Mouse (Mus musculus): Measurements from ENCODE around the gene Gprc5c. TPM values are rescaled to one million over a fixed set of nuclear protein-coding genes. Genes with fewer than 3 reads are reported as not detected.
A peak's percentile ranks its signal among the peaks of the same experiment; 100 is the strongest.

Gene Gprc5c
- polyA plus RNA-seq (2014; fragmentation: Nextera tagmentation; extraction: Ambion mirVana): 38.8 and 41.1 TPM in 2 replicates

- H3K9ac ChIP-seq (ENCODE audit: low read length): peak within 1 kb of the TSS; percentile 90
- peak within 1 kb of the TSS; percentile 90 for H3K27ac ChIP-seq (replicated peaks; ENCODE audit: low read depth, low read length)
- no peak for ATAC-seq (ENCODE audit: insufficient number of reproducible peaks, low FRiP score, low TSS enrichment, low read depth)
- no peaks in the 10 kb centered on the region for H3K27me3 ChIP-seq (ENCODE audit: control insufficient read depth, insufficient read depth, low read length)
- under 1% methylated on average over 28 of the region's 43 CpGs for WGBS
- no peaks in the 10 kb centered on the region for H3K9me3 ChIP-seq (ENCODE audit: control insufficient read depth, low read length)
- DNase-seq (ENCODE audit: low spot score): peak; percentile 68
- H3K4me2 ChIP-seq (ENCODE audit: low read depth, severe bottlenecking): peak within 1 kb of the TSS; percentile 99
- no peaks in the 10 kb centered on the region for H3K36me3 ChIP-seq (ENCODE audit: control insufficient read depth, insufficient read depth, low read length)
- H3K4me3 ChIP-seq (ENCODE audit: low read depth, low read length): peak within 1 kb of the TSS; percentile 90
- peaks cover 21% of the 10 kb centered on the region for H3K4me1 ChIP-seq (ENCODE audit: control insufficient read depth, insufficient read depth, low read length)
Observed at GRCm38 (mm10) chr11:114850452-114851268, at the start of gene Gprc5c. TSS of gene Gprc5c (plus strand) at chr11:114851152.

- H3K9ac ChIP-seq (ENCODE audit: low read length): no peak overlapping the region
- no peaks in the 10 kb centered on the region for H3K36me3 ChIP-seq (ENCODE audit: control insufficient read depth, insufficient read depth, low read length)
- no peaks in the 10 kb centered on the region for H3K9me3 ChIP-seq (ENCODE audit: control insufficient read depth, low read length)
- H3K4me3 ChIP-seq (ENCODE audit: low read depth, low read length): no peak overlapping the region
- ATAC-seq (ENCODE audit: insufficient number of reproducible peaks, low FRiP score, low TSS enrichment, low read depth) (no peak), DNase-seq (ENCODE audit: low spot score) (no peak)
- no peak overlapping the region for H3K27ac ChIP-seq (replicated peaks; ENCODE audit: low read depth, low read length)
- no peak overlapping the region for H3K4me2 ChIP-seq (ENCODE audit: low read depth, severe bottlenecking)
- WGBS: 86% methylated on average over 1 of the region's 1 CpGs
- H3K4me1 ChIP-seq (ENCODE audit: control insufficient read depth, insufficient read depth, low read length): peaks cover 7% of the 10 kb centered on the region; the same call in 1 of the 2 replicates
- no peaks in the 10 kb centered on the region for H3K27me3 ChIP-seq (ENCODE audit: control insufficient read depth, insufficient read depth, low read length)
Observed at GRCm38 (mm10) chr11:114801906-114802305, 49.0 kb upstream of the Gprc5c start.

GRCm38 (mm10) chr11:114802540-114803267, 48.2 kb upstream of the Gprc5c start:
- 58% methylated on average over 15 of the region's 15 CpGs for WGBS
- no peak overlapping the region for H3K27ac ChIP-seq (replicated peaks; ENCODE audit: low read depth, low read length)
- ATAC-seq (ENCODE audit: insufficient number of reproducible peaks, low FRiP score, low TSS enrichment, low read depth): no peak

DNA sequence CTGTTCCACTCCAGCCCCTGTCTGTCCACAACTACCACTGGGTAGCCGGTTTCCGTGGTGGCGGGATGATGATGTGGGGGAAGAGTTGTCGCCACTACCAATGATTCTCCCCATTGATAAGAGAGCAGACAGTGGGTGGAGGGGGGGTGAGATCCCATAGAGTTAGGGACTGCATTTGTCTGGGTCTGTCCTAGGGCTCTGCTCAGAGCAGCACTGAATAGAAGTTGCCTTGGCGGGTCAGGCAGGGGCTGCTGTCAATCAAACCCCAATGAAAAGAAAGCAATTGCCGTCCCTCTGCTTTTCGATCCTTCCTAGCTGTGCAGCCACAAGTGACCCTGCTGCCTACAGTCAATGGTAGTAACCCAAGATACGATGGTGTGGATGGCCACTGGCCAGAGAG, 47.0 kb upstream of the Gprc5c start:
- no peak for ATAC-seq (ENCODE audit: insufficient number of reproducible peaks, low FRiP score, low TSS enrichment, low read depth)
- 64% methylated on average over 8 of the region's 8 CpGs for WGBS
- no peak overlapping the region for H3K27ac ChIP-seq (replicated peaks; ENCODE audit: low read depth, low read length)

More at GRCm38 (mm10) chr11:114802540-114803267, 48.2 kb upstream of the Gprc5c start:
- no peak for DNase-seq (ENCODE audit: low spot score)
- Histone ChIP-seq H3K36me3 (ENCODE audit: control insufficient read depth, insufficient read depth, low read length) (no peaks in the 10 kb centered on the region), H3K4me1 (ENCODE audit: control insufficient read depth, insufficient read depth, low read length) (peaks cover 7% of the 10 kb centered on the region; the same call in 1 of the 2 replicates), H3K9ac (ENCODE audit: low read length) (0 out of 2 replicates have a peak overlapping the region, but pooled peaks have one; percentile 22), H3K27me3 (ENCODE audit: control insufficient read depth, insufficient read depth, low read length) (no peaks in the 10 kb centered on the region), H3K4me2 (ENCODE audit: low read depth, severe bottlenecking) (no peak overlapping the region), H3K4me3 (ENCODE audit: low read depth, low read length) (no peak overlapping the region), H3K9me3 (ENCODE audit: control insufficient read depth, low read length) (no peaks in the 10 kb centered on the region)

DNA sequence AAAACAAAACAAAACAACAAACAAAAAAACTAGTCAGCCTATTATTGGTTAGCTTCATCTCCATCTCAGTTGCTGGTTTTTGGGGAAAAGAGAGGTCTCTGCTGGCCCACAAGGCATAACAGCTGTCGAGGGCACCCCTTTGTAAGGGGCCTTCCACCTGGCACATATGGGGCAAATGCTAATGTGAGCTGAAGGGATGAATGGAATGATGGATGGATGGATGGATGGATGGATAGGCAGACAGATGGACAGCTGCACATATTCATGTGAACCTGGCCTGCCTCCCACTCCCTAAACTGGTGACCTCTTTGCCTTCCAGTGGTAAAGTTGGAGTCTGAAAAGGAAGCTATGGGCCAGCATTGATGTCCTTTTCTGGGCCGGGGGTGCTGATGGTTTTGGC, 43.9 kb upstream of the Gprc5c start:
- no peaks in the 10 kb centered on the region for H3K36me3 ChIP-seq (ENCODE audit: control insufficient read depth, insufficient read depth, low read length)
- ATAC-seq (ENCODE audit: insufficient number of reproducible peaks, low FRiP score, low TSS enrichment, low read depth) (no peak), DNase-seq (ENCODE audit: low spot score) (no peak)
- H3K4me2 ChIP-seq (ENCODE audit: low read depth, severe bottlenecking): no peak overlapping the region
- H3K4me3 ChIP-seq (ENCODE audit: low read depth, low read length): no peak overlapping the region
- no peaks in the 10 kb centered on the region for H3K27me3 ChIP-seq (ENCODE audit: control insufficient read depth, insufficient read depth, low read length)
- no peak overlapping the region for H3K27ac ChIP-seq (replicated peaks; ENCODE audit: low read depth, low read length)
- peaks cover 10% of the 10 kb centered on the region for H3K4me1 ChIP-seq (ENCODE audit: control insufficient read depth, insufficient read depth, low read length)
- WGBS: 73% methylated on average over 2 of the region's 2 CpGs
- H3K9me3 ChIP-seq (ENCODE audit: control insufficient read depth, low read length): no peaks in the 10 kb centered on the region
- no peak overlapping the region for H3K9ac ChIP-seq (ENCODE audit: low read length)

More for the DNA sequence above, 47.0 kb upstream of the Gprc5c start:
- Histone ChIP-seq H3K4me3 (ENCODE audit: low read depth, low read length) (no peak overlapping the region), H3K9ac (ENCODE audit: low read length) (no peak overlapping the region), H3K36me3 (ENCODE audit: control insufficient read depth, insufficient read depth, low read length) (no peaks in the 10 kb centered on the region), H3K27me3 (ENCODE audit: control insufficient read depth, insufficient read depth, low read length) (no peaks in the 10 kb centered on the region), H3K4me2 (ENCODE audit: low read depth, severe bottlenecking) (no peak overlapping the region), H3K9me3 (ENCODE audit: control insufficient read depth, low read length) (no peaks in the 10 kb centered on the region), H3K4me1 (ENCODE audit: control insufficient read depth, insufficient read depth, low read length) (peaks cover 7% of the 10 kb centered on the region; the same call in 1 of the 2 replicates)
- DNase-seq (ENCODE audit: low spot score): no peak

GRCm38 (mm10) chr11:114807686-114808427, 43.1 kb upstream of the Gprc5c start:
- 34% methylated on average over 14 of the region's 14 CpGs for WGBS
- peaks cover 8% of the 10 kb centered on the region for H3K4me1 ChIP-seq (ENCODE audit: control insufficient read depth, insufficient read depth, low read length)
- H3K27me3 ChIP-seq (ENCODE audit: control insufficient read depth, insufficient read depth, low read length): no peaks in the 10 kb centered on the region
- H3K27ac ChIP-seq (replicated peaks; ENCODE audit: low read depth, low read length): no peak overlapping the region
- no peak overlapping the region for H3K4me3 ChIP-seq (ENCODE audit: low read depth, low read length)
- H3K9me3 ChIP-seq (ENCODE audit: control insufficient read depth, low read length): no peaks in the 10 kb centered on the region
- ATAC-seq (ENCODE audit: insufficient number of reproducible peaks, low FRiP score, low TSS enrichment, low read depth) (no peak), DNase-seq (ENCODE audit: low spot score) (no peak)
- no peak overlapping the region for H3K4me2 ChIP-seq (ENCODE audit: low read depth, severe bottlenecking)
- H3K9ac ChIP-seq (ENCODE audit: low read length): no peak overlapping the region
- no peaks in the 10 kb centered on the region for H3K36me3 ChIP-seq (ENCODE audit: control insufficient read depth, insufficient read depth, low read length)

- H3K27me3 ChIP-seq (ENCODE audit: control insufficient read depth, insufficient read depth, low read length): no peaks in the 10 kb centered on the region
- WGBS: 78% methylated on average over 1 of the region's 1 CpGs
- peaks cover 4% of the 10 kb centered on the region; the same call in 1 of the 2 replicates for H3K4me1 ChIP-seq (ENCODE audit: control insufficient read depth, insufficient read depth, low read length)
- no peaks in the 10 kb centered on the region for H3K36me3 ChIP-seq (ENCODE audit: control insufficient read depth, insufficient read depth, low read length)
- no peak overlapping the region for H3K4me3 ChIP-seq (ENCODE audit: low read depth, low read length)
- H3K27ac ChIP-seq (replicated peaks; ENCODE audit: low read depth, low read length): no peak overlapping the region
- no peak for DNase-seq (ENCODE audit: low spot score)
- no peaks in the 10 kb centered on the region for H3K9me3 ChIP-seq (ENCODE audit: control insufficient read depth, low read length)
- no peak overlapping the region for H3K4me2 ChIP-seq (ENCODE audit: low read depth, severe bottlenecking)
- no peak for ATAC-seq (ENCODE audit: insufficient number of reproducible peaks, low FRiP score, low TSS enrichment, low read depth)
- no peak overlapping the region for H3K9ac ChIP-seq (ENCODE audit: low read length)
Observed at GRCm38 (mm10) chr11:114809371-114809770, 41.6 kb upstream of the Gprc5c start.

DNA sequence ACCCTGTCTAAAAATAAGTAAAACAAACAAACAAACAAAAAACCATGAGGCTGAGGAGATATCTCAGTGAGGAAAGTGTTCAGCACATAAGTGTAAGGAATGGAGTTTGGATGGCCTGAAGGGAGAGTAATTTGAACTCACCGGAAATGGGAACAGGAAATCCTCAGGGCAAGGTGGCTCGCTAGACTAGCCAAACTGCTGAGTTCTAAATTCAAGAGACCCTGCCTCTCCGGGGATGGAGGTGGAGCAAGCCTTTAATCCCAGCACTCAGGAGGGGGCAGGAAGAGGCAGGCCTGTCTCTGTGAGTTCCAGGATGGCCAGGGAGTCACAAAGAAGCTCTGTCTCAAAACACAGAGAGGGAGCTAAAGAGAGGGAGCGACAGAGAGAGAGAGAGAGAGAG, 40.6 kb upstream of the Gprc5c start:
- WGBS: 18% methylated on average over 4 of the region's 4 CpGs
- H3K4me2 ChIP-seq (ENCODE audit: low read depth, severe bottlenecking): no peak overlapping the region
- no peak for DNase-seq (ENCODE audit: low spot score)
- peaks cover 10% of the 10 kb centered on the region; the same call in 1 of the 2 replicates for H3K4me1 ChIP-seq (ENCODE audit: control insufficient read depth, insufficient read depth, low read length)
- peak overlapping the region; percentile 45 for H3K27ac ChIP-seq (replicated peaks; ENCODE audit: low read depth, low read length)
- no peak overlapping the region for H3K9ac ChIP-seq (ENCODE audit: low read length)
- H3K36me3 ChIP-seq (ENCODE audit: control insufficient read depth, insufficient read depth, low read length): no peaks in the 10 kb centered on the region
- ATAC-seq (ENCODE audit: insufficient number of reproducible peaks, low FRiP score, low TSS enrichment, low read depth): no peak
- H3K9me3 ChIP-seq (ENCODE audit: control insufficient read depth, low read length): no peaks in the 10 kb centered on the region
- H3K4me3 ChIP-seq (ENCODE audit: low read depth, low read length): no peak overlapping the region
- H3K27me3 ChIP-seq (ENCODE audit: control insufficient read depth, insufficient read depth, low read length): no peaks in the 10 kb centered on the region

Data from limb, embryonic 11.5 days (tissue).